Mouse (Mus musculus): ENCODE measurements at regions not wholly inside any gene's neighbourhood (a gene's known extent, or its start where the extent isn't known, plus 50 kb on each side); places are given as distances from the start of the nearest gene placed in this dataset.

- in situ Hi-C loops (cut with MboI): no loop called here
Measured at GRCm38 (mm10) chr17:88336140-88336769, 104.3 kb upstream of the Foxn2 start.

- in situ Hi-C loops (cut with MboI): no loop called here
Measured at GRCm38 (mm10) chr17:88337649-88338404, 102.7 kb upstream of the Foxn2 start.

GRCm38 (mm10) chr17:88341141-88341540, 99.4 kb upstream of the Foxn2 start:
- in situ Hi-C loops (cut with MboI): no loop called here

- in situ Hi-C loops (cut with MboI): no loop called here
Measured at GRCm38 (mm10) chr17:88341599-88341998, 98.9 kb upstream of the Foxn2 start.

GRCm38 (mm10) chr17:88343091-88343783, 97.3 kb upstream of the Foxn2 start:
- in situ Hi-C loops (cut with MboI): no loop called here

GRCm38 (mm10) chr17:88345433-88345832, 95.1 kb upstream of the Foxn2 start:
- in situ Hi-C loops (cut with MboI): no loop called here

- in situ Hi-C loops (cut with MboI): no loop called here
Measured at GRCm38 (mm10) chr17:88346896-88347295, 93.6 kb upstream of the Foxn2 start.

GRCm38 (mm10) chr17:88349825-88350460, 90.6 kb upstream of the Foxn2 start:
- in situ Hi-C loops (cut with MboI): no loop called here

- in situ Hi-C loops (cut with MboI): no loop called here
Measured at GRCm38 (mm10) chr17:88350986-88351385, 89.5 kb upstream of the Foxn2 start.

- in situ Hi-C loops (cut with MboI): no loop called here
Measured at GRCm38 (mm10) chr17:88352960-88353359, 87.6 kb upstream of the Foxn2 start.

GRCm38 (mm10) chr17:88361161-88361560, 79.3 kb upstream of the Foxn2 start:
- in situ Hi-C loops (cut with MboI): no loop called here

GRCm38 (mm10) chr17:88362404-88362803, 78.1 kb upstream of the Foxn2 start:
- in situ Hi-C loops (cut with MboI): no loop called here

GRCm38 (mm10) chr17:88367876-88368275, 72.6 kb upstream of the Foxn2 start:
- in situ Hi-C loops (cut with MboI): no loop called here

- in situ Hi-C loops (cut with MboI): no loop called here
Measured at GRCm38 (mm10) chr17:88369971-88370370, 70.5 kb upstream of the Foxn2 start.

- in situ Hi-C loops (cut with MboI): no loop called here
Measured at GRCm38 (mm10) chr17:88370676-88371075, 69.8 kb upstream of the Foxn2 start.

- in situ Hi-C loops (cut with MboI): no loop called here
Measured at GRCm38 (mm10) chr17:88378505-88378904, 62.0 kb upstream of the Foxn2 start.

- in situ Hi-C loops (cut with MboI): no loop called here
Measured at GRCm38 (mm10) chr17:88379389-88379788, 61.1 kb upstream of the Foxn2 start.

- in situ Hi-C loops (cut with MboI): no loop called here
Measured at GRCm38 (mm10) chr17:88381106-88381505, 59.4 kb upstream of the Foxn2 start.

- in situ Hi-C loops (cut with MboI): no loop called here
Measured at GRCm38 (mm10) chr17:88383447-88383846, 57.1 kb upstream of the Foxn2 start.

- in situ Hi-C loops (cut with MboI): no loop called here
Measured at GRCm38 (mm10) chr17:88388441-88388951, 52.0 kb upstream of the Foxn2 start.

- in situ Hi-C loops (cut with MboI): no loop called here
Measured at GRCm38 (mm10) chr17:88389668-88390461, 50.6 kb upstream of the Foxn2 start.

Data from mature B cell (primary cell).